Mouse (Mus musculus) granulocyte monocyte progenitor cell, adult 5-6 weeks (primary cell): Measurements from ENCODE around the gene Ubtf. TPM values are rescaled to one million over a fixed set of nuclear protein-coding genes. Genes with fewer than 3 reads are reported as not detected.

Experiments
- ATAC-seq: replicated peaks from 2 replicates; pipeline ENCODE4 v1.8.0; 2016; ENCODE audit warnings: mild to moderate bottlenecking, moderate TSS enrichment, inconsistent platforms; ENCODE audit not compliant: poor library complexity, severe bottlenecking
- total RNA-seq, 2 experiments: library from RNA; stranded (forward) in 1 of 2; stranded (reverse) in 1 of 2; fragments of 200-712, 200-1000 nt in 1 of 2; fragments of >200 nt in 1 of 2; fragmentation: Nextera tagmentation in 1 of 2; gene quantifications; 2 replicates each; pipeline ENCODE4 v1.2.3; 2014 to 2017

Gene Ubtf
- total RNA-seq, 2 experiments from 2014 or later, result 56.3 to 164 TPM

- ATAC-seq, result no peak
Observed at GRCm38 (mm10) chr11:102279595-102279994, 39.9 kb downstream of the Ubtf start.

GRCm38 (mm10) chr11:102277754-102278153 lies 41.8 kb downstream of the Ubtf start:
- no peak for ATAC-seq

DNA sequence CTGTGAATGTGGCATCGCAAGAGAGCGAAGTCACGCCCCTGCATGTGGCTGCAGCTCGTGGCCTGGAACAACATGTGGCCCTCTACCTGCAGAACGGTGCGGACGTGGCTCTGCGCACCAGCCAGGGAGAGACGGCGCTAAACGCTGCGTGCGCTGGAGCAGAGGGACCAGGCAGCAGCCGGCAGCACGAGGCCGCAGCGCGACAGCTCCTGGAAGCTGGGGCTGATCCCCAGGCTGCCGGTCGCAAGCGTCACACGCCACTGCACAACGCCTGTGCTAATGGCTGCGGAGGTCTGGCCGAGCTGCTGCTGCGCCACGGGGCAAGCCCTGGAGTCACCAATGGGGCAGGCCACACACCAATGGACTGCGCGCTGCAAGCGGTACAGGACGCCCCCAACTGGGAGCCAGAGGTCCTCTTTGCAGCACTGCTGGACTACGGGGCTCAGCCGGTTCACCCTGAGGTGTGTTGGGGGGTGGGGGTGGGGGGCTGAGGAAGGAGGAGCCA lies 43.1 kb downstream of the Ubtf start:
- peak; percentile 89 for ATAC-seq

DNA sequence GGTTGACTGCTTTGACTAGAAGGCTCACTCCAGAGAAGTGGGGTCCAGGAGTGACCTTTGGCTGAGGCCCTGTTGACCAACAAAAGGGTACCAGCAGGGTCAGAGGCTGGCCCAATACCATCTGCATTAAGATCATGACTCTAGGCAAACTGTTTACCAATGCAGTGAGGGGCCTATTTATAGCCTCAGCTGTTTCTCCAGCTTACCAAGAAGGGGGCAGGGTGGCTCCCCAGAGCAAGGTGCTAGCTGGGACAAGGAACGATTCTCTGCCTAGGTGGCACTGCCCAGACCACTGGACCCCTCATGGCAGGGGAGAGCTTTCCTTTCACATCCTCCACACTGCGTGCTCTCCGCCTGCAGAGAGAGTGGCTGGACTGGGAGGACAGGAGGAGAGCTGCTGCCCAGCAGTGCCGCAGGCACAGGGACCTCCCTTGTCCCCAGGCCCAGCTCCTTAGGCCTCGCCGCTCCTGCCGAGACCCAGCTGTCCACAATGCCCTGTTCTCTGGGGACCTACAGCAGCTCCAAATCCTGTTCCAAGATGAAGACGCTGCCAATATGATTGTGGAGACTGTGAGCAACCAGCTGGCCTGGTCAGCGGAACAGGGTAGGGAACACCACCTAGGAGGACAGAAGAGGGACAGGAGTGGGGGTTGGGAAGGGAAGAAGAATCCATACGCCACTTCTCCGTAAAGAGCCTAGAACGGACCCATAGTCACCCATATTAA lies 50.9 kb downstream of the Ubtf start, which contains the start of gene Asb16:
TSS of gene Asb16 (plus strand) at position 224 of the 725 bp plus-strand sequence.
- ATAC-seq, result no peak

GRCm38 (mm10) chr11:102267480-102267879 lies 52.1 kb downstream of the Ubtf start:
- ATAC-seq, result peak; percentile 79

DNA sequence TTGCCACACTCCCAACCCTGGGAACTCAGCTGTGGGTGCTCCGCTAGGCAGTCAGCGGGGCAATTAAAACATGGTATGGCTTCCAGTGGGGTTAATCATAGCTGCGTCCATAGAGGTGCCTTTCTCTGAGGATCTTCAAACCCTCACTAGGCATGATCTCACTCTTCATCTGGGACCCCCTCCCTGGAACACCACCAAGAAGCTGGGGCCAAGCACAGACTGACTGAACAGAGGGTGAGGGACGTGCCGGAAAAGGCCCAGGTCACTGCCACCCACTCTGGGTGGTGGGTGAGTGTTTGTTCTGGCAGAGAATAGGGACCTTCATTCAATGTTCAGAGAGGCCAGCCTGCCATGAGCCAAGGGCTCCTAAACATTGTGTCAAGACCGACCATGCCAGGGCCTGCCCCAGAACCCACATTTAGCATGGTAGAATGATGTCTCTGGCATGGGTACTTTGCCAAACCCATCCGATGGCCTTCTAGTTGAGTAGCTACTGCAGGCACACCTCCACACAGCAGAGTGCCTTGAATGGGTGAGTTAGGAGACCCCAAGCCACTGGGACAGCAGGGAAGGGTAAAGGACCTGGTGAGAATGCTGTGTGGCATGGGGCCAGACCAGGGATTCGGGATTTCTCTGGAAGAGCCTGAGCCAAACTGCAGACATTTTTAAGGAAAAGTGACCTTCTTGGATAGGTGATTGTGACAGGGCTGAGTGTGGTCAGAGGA lies 52.7 kb downstream of the Ubtf start:
- no peak for ATAC-seq

- no peak for ATAC-seq
Observed at GRCm38 (mm10) chr11:102265816-102266215, 53.7 kb downstream of the Ubtf start.

GRCm38 (mm10) chr11:102263211-102263610 lies 56.3 kb downstream of the Ubtf start:
- ATAC-seq, result no peak

DNA sequence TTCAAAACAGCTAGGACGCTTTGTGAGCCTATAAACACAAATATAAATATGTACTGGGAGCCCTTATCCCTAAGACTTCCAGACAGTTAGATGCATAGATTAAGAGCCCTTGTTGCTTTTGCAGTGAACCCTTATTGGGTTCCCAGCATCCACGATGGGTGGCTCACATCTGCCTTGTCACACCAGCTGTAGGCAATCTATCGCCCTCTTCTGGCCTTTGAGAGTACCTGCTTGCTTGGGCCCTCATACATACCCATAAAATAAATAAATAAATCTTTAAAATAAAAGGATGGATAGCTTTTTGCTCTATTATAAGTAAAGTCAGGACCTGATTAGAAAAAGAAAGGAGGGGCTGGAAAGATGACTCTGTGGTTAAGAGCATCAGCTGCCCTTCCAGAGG lies 61.0 kb downstream of the Ubtf start:
- ATAC-seq, result no peak

DNA sequence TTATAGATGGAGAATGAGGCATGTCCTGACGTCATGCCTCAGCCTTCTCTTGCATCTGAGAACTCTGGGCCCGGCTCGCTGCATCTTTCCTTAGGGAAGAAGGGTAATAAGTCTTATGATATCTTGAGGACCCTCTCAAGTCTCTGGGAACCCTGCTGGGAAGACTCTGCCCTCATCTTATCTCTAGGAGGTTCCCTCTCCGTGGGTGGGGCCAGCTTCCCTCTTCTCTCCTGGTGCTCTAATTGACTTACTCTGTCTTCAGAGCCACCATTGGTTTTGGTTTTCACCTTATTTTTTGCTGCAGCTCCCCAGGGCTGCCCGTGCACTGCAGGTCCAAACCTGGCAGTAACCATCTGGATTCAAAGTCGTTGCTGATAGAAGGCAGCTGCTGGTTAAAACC lies 61.4 kb downstream of the Ubtf start:
- ATAC-seq, result no peak

DNA sequence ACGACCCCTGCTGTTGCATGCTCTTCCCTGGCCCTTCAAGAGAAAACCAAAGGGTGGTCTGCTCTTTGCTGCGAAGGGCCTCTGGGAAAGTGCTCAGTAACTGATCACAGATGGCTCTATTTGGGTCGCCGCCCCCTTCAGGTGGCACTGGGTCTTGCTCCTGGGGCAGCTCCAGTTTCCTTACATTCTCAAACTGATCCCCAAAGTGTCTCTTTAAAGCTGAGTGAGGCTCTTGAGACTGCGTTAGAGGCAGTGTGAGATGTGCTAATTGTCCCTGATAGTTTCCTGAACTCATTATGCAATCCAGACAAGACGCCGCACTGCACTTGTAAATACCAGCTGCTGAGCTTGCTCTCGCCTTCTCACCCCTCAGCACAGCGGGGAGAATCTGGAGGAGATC lies 62.0 kb downstream of the Ubtf start:
- peak; percentile 50 for ATAC-seq

Other genes with a start within 250 kb of the Ubtf start
- not detected in 2 replicates for gene Mpp2, start 231.2 kb downstream of the Ubtf start, total RNA-seq (2014; fragmentation: Nextera tagmentation)
- gene Mpp2, start 231.2 kb downstream of the Ubtf start, total RNA-seq (2017), result 0.04 TPM in 1 of 2 replicates, not detected in the other
- not detected in 2 replicates for gene Ppy, start 218.4 kb downstream of the Ubtf start, total RNA-seq (2014; fragmentation: Nextera tagmentation)
- gene Ppy, start 218.4 kb downstream of the Ubtf start, total RNA-seq (2017), result not detected in 2 replicates
- not detected in 2 replicates for gene Pyy, start 211.9 kb downstream of the Ubtf start, total RNA-seq (2014; fragmentation: Nextera tagmentation)
- gene Pyy, start 211.9 kb downstream of the Ubtf start, total RNA-seq (2017), result not detected in 2 replicates
- gene Nags, start 174.2 kb downstream of the Ubtf start, total RNA-seq (2014; fragmentation: Nextera tagmentation), result not detected in 2 replicates
- gene Nags, start 174.2 kb downstream of the Ubtf start, total RNA-seq (2017), result 0.04 TPM in 1 of 2 replicates, not detected in the other
- 11.8 and 19.4 TPM in 2 replicates for gene Tmem101, start 163.3 kb downstream of the Ubtf start, total RNA-seq (2014; fragmentation: Nextera tagmentation)
- 14.8 and 32.0 TPM in 2 replicates for gene Tmem101, start 163.3 kb downstream of the Ubtf start, total RNA-seq (2017)
- 109 and 123 TPM in 2 replicates for gene Lsm12, start 134.4 kb downstream of the Ubtf start, total RNA-seq (2014; fragmentation: Nextera tagmentation)
- gene Lsm12, start 134.4 kb downstream of the Ubtf start, total RNA-seq (2017), result 67.6 and 77.7 TPM in 2 replicates
- 144 TPM in 2 replicates for gene G6pc3, start 130.1 kb downstream of the Ubtf start, total RNA-seq (2014; fragmentation: Nextera tagmentation)
- 61.1 and 61.6 TPM in 2 replicates for gene G6pc3, start 130.1 kb downstream of the Ubtf start, total RNA-seq (2017)
- 28.5 and 33.5 TPM in 2 replicates for gene Hdac5, start 89.6 kb downstream of the Ubtf start, total RNA-seq (2014; fragmentation: Nextera tagmentation)
- 15.8 and 26.3 TPM in 2 replicates for gene Hdac5, start 89.6 kb downstream of the Ubtf start, total RNA-seq (2017)
- 26.7 and 28.6 TPM in 2 replicates for gene BC030867, start 70.9 kb downstream of the Ubtf start, total RNA-seq (2014; fragmentation: Nextera tagmentation)
- 5.6 and 8.6 TPM in 2 replicates for gene BC030867, start 70.9 kb downstream of the Ubtf start, total RNA-seq (2017)
- gene Asb16, start 51.0 kb downstream of the Ubtf start, total RNA-seq (2014; fragmentation: Nextera tagmentation), result 1.1 and 3.4 TPM in 2 replicates
- gene Asb16, start 51.0 kb downstream of the Ubtf start, total RNA-seq (2017), result 0.17 and 0.31 TPM in 2 replicates
- gene Tmub2, start 34.8 kb downstream of the Ubtf start, total RNA-seq (2014; fragmentation: Nextera tagmentation), result 22.7 and 34.6 TPM in 2 replicates
- 17.2 and 32.6 TPM in 2 replicates for gene Tmub2, start 34.8 kb downstream of the Ubtf start, total RNA-seq (2017)
- 20.0 and 28.7 TPM in 2 replicates for gene Atxn7l3, start 23.1 kb downstream of the Ubtf start, total RNA-seq (2014; fragmentation: Nextera tagmentation)
- 20.0 and 27.1 TPM in 2 replicates for gene Atxn7l3, start 23.1 kb downstream of the Ubtf start, total RNA-seq (2017)
- gene Slc4a1, start 46.5 kb upstream of the Ubtf start, total RNA-seq (2014; fragmentation: Nextera tagmentation), result not detected in 2 replicates
- under 0.01 and 1.6 TPM in 2 replicates for gene Slc4a1, start 46.5 kb upstream of the Ubtf start, total RNA-seq (2017)
- not detected in 2 replicates for gene Rundc3a, start 73.7 kb upstream of the Ubtf start, total RNA-seq (2014; fragmentation: Nextera tagmentation)
- not detected in 2 replicates for gene Rundc3a, start 73.7 kb upstream of the Ubtf start, total RNA-seq (2017)
- gene Slc25a39, start 88.2 kb upstream of the Ubtf start, total RNA-seq (2014; fragmentation: Nextera tagmentation), result 99.0 and 163 TPM in 2 replicates
- 51.4 and 53.9 TPM in 2 replicates for gene Slc25a39, start 88.2 kb upstream of the Ubtf start, total RNA-seq (2017)
- gene Grn, start 110.6 kb upstream of the Ubtf start, total RNA-seq (2014; fragmentation: Nextera tagmentation), result 110 and 152 TPM in 2 replicates
- 38.6 and 48.3 TPM in 2 replicates for gene Grn, start 110.6 kb upstream of the Ubtf start, total RNA-seq (2017)
- not detected in 2 replicates for gene Fam171a2, start 127.9 kb upstream of the Ubtf start, total RNA-seq (2014; fragmentation: Nextera tagmentation)
- gene Fam171a2, start 127.9 kb upstream of the Ubtf start, total RNA-seq (2017), result not detected in 2 replicates
- gene Itga2b, start 150.4 kb upstream of the Ubtf start, total RNA-seq (2014; fragmentation: Nextera tagmentation), result 12.4 and 17.1 TPM in 2 replicates
- 14.4 and 14.7 TPM in 2 replicates for gene Itga2b, start 150.4 kb upstream of the Ubtf start, total RNA-seq (2017)
- gene Gpatch8, start 236.7 kb upstream of the Ubtf start, total RNA-seq (2014; fragmentation: Nextera tagmentation), result 29.3 and 46.4 TPM in 2 replicates
- gene Gpatch8, start 236.7 kb upstream of the Ubtf start, total RNA-seq (2017), result 19.7 and 21.3 TPM in 2 replicates